Mouse (Mus musculus): ENCODE measurements around the gene Pcp4. TPM values are rescaled to one million over a fixed set of nuclear protein-coding genes. Genes with fewer than 3 reads are reported as not detected.
A peak's percentile ranks its signal among the peaks of the same experiment; 100 is the strongest.

The Pcp4 gene
- polyA plus RNA-seq, 1 experiment from 2014 or later: 32.6 TPM

DNA sequence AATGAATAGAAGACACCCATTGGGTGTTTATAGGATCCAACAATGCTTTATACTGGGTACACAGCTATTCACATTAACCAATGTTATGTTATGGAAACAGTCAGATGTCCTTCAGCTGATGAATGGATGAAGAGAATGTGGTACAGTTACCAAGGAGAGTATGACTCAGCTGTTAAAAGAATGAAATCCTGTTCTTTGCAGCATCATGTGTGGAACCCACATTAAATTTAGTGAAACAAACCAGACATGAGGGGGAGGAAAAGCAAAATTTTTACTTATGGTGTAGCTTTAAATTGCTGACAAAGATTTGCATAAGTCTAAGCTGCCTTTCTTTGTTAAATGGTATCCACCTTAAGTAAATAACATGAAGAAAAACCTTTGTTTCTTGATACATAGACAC, 92.4 kb downstream of the Pcp4 start:
- Histone ChIP-seq H3K9ac (ENCODE audit: low read depth, low read length) (no peak overlapping the region), H3K4me1 (ENCODE audit: control insufficient read depth, insufficient read depth, low read length) (no peaks in the 10 kb centered on the region; the same call in 1 of the 2 replicates), H3K9me3 (ENCODE audit: control insufficient read depth, low read length) (no peaks in the 10 kb centered on the region), H3K27ac (replicated peaks; ENCODE audit: low read depth, low read length) (no peak overlapping the region), H3K27me3 (replicated peaks; ENCODE audit: control insufficient read depth, insufficient read depth, low read length) (no peaks in the 10 kb centered on the region), H3K4me3 (ENCODE audit: low read depth, low read length) (no peak overlapping the region), H3K36me3 (ENCODE audit: control insufficient read depth, insufficient read depth, low read length) (no peaks in the 10 kb centered on the region), H3K4me2 (ENCODE audit: low read depth, low read length) (no peak overlapping the region)
- ATAC-seq (ENCODE audit: low read depth) (no peak), DNase-seq (ENCODE audit: low spot score) (no peak)

DNA sequence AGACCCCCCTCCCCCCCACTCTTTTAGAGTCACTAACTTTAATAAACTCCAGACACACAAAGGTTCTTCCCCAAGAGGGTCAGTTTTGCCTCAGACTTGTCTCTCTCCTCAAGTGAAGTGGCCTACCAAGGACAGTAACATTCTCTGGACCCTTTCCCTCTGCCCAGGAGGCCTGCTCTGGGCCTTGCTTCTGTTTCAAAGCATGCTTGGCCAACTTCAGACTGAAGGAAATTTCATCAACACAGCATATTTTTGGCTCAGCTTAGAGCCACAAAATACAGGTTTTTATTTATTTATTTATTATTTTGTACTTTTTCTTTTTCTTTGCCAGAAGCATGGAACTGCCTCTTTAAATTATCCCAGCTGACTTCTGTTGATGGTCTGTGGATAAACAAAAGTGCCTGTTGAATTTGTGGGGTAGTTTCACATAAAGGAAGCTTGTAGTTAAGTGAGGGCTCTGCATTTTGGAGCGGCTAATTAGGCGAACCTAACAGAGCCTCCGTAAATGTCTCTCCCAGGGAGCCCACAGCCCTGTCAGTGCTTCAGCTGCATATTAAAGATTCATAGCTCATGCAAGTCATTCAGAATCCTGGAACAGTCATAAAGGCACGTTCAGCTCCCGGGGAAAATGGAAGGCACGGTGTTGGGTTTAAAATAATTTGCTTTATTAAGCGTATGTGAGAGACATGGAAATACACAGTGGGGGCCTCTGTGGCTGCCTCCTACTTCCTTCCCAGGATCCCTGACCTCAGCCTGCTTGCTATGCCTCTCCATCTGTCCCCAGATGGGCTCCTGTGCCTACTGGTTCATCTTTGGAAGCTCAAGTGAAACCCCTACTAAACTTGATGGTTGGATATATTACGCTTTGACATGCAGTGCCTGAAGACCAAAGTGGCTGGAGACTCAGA, 96.2 kb downstream of the Pcp4 start:
- Histone ChIP-seq H3K4me2 (ENCODE audit: low read depth, low read length) (no peak overlapping the region), H3K27ac (replicated peaks; ENCODE audit: low read depth, low read length) (no peak overlapping the region), H3K4me3 (ENCODE audit: low read depth, low read length) (no peak overlapping the region), H3K9ac (ENCODE audit: low read depth, low read length) (no peak overlapping the region), H3K9me3 (ENCODE audit: control insufficient read depth, low read length) (no peaks in the 10 kb centered on the region), H3K27me3 (replicated peaks; ENCODE audit: control insufficient read depth, insufficient read depth, low read length) (no peaks in the 10 kb centered on the region), H3K36me3 (ENCODE audit: control insufficient read depth, insufficient read depth, low read length) (no peaks in the 10 kb centered on the region), H3K4me1 (ENCODE audit: control insufficient read depth, insufficient read depth, low read length) (no peaks in the 10 kb centered on the region; the same call in 1 of the 2 replicates)
- ATAC-seq (ENCODE audit: low read depth): peak; percentile 55
- 42% methylated on average over 8 of the region's 8 CpGs for WGBS
- peak; percentile 63 for DNase-seq (ENCODE audit: low spot score)

DNA sequence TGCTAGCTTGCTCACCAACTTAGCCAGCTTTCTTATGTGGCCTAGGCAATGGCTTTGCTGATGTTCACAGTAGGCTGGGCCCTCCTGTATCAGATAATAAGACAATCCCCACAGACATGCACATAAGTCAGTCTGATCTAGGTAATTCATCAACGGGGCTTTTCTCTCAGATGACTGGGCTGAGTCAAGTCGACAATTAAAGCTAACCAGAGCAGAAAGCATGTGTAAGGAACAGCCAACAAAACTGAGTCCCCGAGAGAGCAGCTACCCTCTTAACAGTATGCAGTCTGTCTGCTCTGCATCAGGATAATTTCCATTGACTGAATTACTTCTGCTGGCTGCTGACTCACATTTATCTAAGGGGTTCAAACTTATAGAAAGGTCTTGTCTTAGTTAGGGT, 100.0 kb downstream of the Pcp4 start:
- H3K9me3 ChIP-seq (ENCODE audit: control insufficient read depth, low read length): no peaks in the 10 kb centered on the region
- no peak overlapping the region for H3K4me3 ChIP-seq (ENCODE audit: low read depth, low read length)
- no peaks in the 10 kb centered on the region; the same call in 1 of the 2 replicates for H3K4me1 ChIP-seq (ENCODE audit: control insufficient read depth, insufficient read depth, low read length)
- 54% methylated on average over 3 of the region's 3 CpGs for WGBS
- no peaks in the 10 kb centered on the region for H3K27me3 ChIP-seq (replicated peaks; ENCODE audit: control insufficient read depth, insufficient read depth, low read length)
- H3K36me3 ChIP-seq (ENCODE audit: control insufficient read depth, insufficient read depth, low read length): no peaks in the 10 kb centered on the region
- H3K4me2 ChIP-seq (ENCODE audit: low read depth, low read length): no peak overlapping the region
- peak; percentile 63; the same call in 1 of the 2 replicates for ATAC-seq (ENCODE audit: low read depth)
- peak; percentile 36 for DNase-seq (ENCODE audit: low spot score)
- no peak overlapping the region for H3K27ac ChIP-seq (replicated peaks; ENCODE audit: low read depth, low read length)
- no peak overlapping the region for H3K9ac ChIP-seq (ENCODE audit: low read depth, low read length)

Other genes starting within 250 kb of the Pcp4 start
- gene B3galt5, start 231.8 kb upstream of the Pcp4 start, polyA plus RNA-seq (2014; fragmentation: Nextera tagmentation; extraction: Ambion mirVana): 0.45 and 1.2 TPM in 2 replicates
- gene Itgb2l, start 24.0 kb upstream of the Pcp4 start, polyA plus RNA-seq (2014; fragmentation: Nextera tagmentation; extraction: Ambion mirVana): 0.10 TPM in 1 of 2 replicates, not detected in the other

Measured in embryonic facial prominence, embryonic 14.5 days (tissue).